Mouse (Mus musculus) intestine, embryonic 15.5 days (tissue): ENCODE results near the gene Zfp61. TPM values are rescaled to one million over a fixed set of nuclear protein-coding genes. Genes with fewer than 3 reads are reported as not detected.
"Not testable (repeated sequence)": the region's sequence is repeated elsewhere in the genome, so short reads cannot be mapped to it uniquely, and the experiment has no call there.

Source experiments
- ATAC-seq: fragments of 200-750 bp; cut with Nextera tagmentation; 2 replicates; pipeline ENCODE4 v1.8.0; 2017; ENCODE audit warnings: moderate TSS enrichment, moderate library complexity
- H3K27ac ChIP-seq: fragments of 300-500 bp; sonication (generic); 2 replicates; pipeline ENCODE4 v1.5.1; 2015; ENCODE audit warnings: mild to moderate bottlenecking, inconsistent platforms
- H3K27me3 ChIP-seq: fragments of 300-500 bp; sonication (generic); replicated peaks from 2 replicates; pipeline ENCODE4 v1.6.1; 2015; ENCODE audit warnings: inconsistent platforms
- H3K36me3 ChIP-seq: fragments of 300-500 bp; sonication (generic); 2 replicates; pipeline ENCODE4 v1.6.1; 2015; ENCODE audit warnings: inconsistent platforms
- H3K4me1 ChIP-seq: fragments of 300-500 bp; sonication (generic); replicated peaks from 2 replicates; pipeline ENCODE4 v1.6.1; 2015; ENCODE audit warnings: inconsistent platforms
- H3K4me2 ChIP-seq: fragments of 300-500 bp; sonication (generic); replicated peaks from 2 replicates; pipeline ENCODE4 v1.6.1; 2015; ENCODE audit warnings: mild to moderate bottlenecking, inconsistent platforms
- H3K4me3 ChIP-seq: fragments of 300-500 bp; sonication (generic); replicated peaks from 2 replicates; pipeline ENCODE4 v1.5.1; 2015; ENCODE audit warnings: inconsistent platforms
- H3K9ac ChIP-seq: fragments of 300-500 bp; sonication (generic); 2 replicates; pipeline ENCODE4 v1.6.1; 2015; ENCODE audit warnings: inconsistent platforms
- H3K9me3 ChIP-seq: fragments of 300-500 bp; sonication (generic); 2 replicates; pipeline ENCODE4 v1.6.1; 2016; ENCODE audit warnings: inconsistent platforms
- WGBS: fragments of 180-500 bp; shearing (Covaris S2); methylation state at CpG from one replicate; pipeline ENCODE4 v1.1.7; 2015; 5-methylcytosine and 5-hydroxymethylcytosine counted together
- polyA plus RNA-seq: library from polyadenylated mRNA; unstranded; fragments of >200 nt; fragmentation: Nextera tagmentation; extraction: Ambion mirVana; gene quantifications from 2 replicates; pipeline ENCODE4 v1.2.1, GENCODE M21; 2015

The Zfp61 gene
- polyA plus RNA-seq, 1 experiment from 2014 or later, result 23.6 TPM

- Histone ChIP-seq H3K36me3 (peaks cover 36% of the 10 kb centered on the region), H3K4me1 (0 out of 2 replicates have a peak, but pooled peaks cover 4% of the 10 kb centered on the region), H3K4me2 (no peak overlapping the region), H3K27ac (no peak overlapping the region), H3K4me3 (no peak overlapping the region), H3K27me3 (no peaks in the 10 kb centered on the region), H3K9me3 (no peaks in the 10 kb centered on the region; the same call in 1 of the 2 replicates), H3K9ac (no peak overlapping the region)
- 73% methylated on average over 12 of the region's 12 CpGs for WGBS
- peak; percentile 64 for ATAC-seq
These were observed 7.8 kb downstream of the Zfp61 start for GRCm38 (mm10) chr7:24293061-24293851.

GRCm38 (mm10) chr7:24291387-24292090, 9.5 kb downstream of the Zfp61 start:
- no peak overlapping the region for H3K27ac ChIP-seq
- 91% methylated on average over 27 of the region's 27 CpGs for WGBS
- H3K9me3 ChIP-seq, result no peaks in the 10 kb centered on the region; the same call in 1 of the 2 replicates
- H3K9ac ChIP-seq, result no peak overlapping the region
- H3K4me2 ChIP-seq, result no peak overlapping the region
- no peaks in the 10 kb centered on the region for H3K4me1 ChIP-seq
- no peaks in the 10 kb centered on the region for H3K27me3 ChIP-seq
- no peak overlapping the region for H3K4me3 ChIP-seq
- peaks cover 36% of the 10 kb centered on the region for H3K36me3 ChIP-seq
- ATAC-seq, result no peak

GRCm38 (mm10) chr7:24290106-24290693, 10.8 kb downstream of the Zfp61 start:
- Histone ChIP-seq H3K27ac (no peak overlapping the region), H3K9me3 (no peaks in the 10 kb centered on the region; the same call in 1 of the 2 replicates), H3K4me3 (no peak overlapping the region), H3K4me2 (no peak overlapping the region), H3K4me1 (no peaks in the 10 kb centered on the region), H3K9ac (no peak overlapping the region), H3K27me3 (no peaks in the 10 kb centered on the region), H3K36me3 (peaks cover 34% of the 10 kb centered on the region)
- 94% methylated on average over 4 of the region's 4 CpGs for WGBS
- no peak for ATAC-seq

- Histone ChIP-seq H3K4me3 (no peak overlapping the region), H3K9ac (no peak overlapping the region), H3K9me3 (no peaks in the 10 kb centered on the region; the same call in 1 of the 2 replicates), H3K27ac (no peak overlapping the region), H3K27me3 (no peaks in the 10 kb centered on the region), H3K36me3 (peaks cover 26% of the 10 kb centered on the region), H3K4me1 (no peaks in the 10 kb centered on the region), H3K4me2 (no peak overlapping the region)
- ATAC-seq, result no peak
- 90% methylated on average over 6 of the region's 6 CpGs for WGBS
These were observed 12.5 kb downstream of the Zfp61 start for GRCm38 (mm10) chr7:24288512-24288911.

GRCm38 (mm10) chr7:24287670-24288069, 13.4 kb downstream of the Zfp61 start:
- Histone ChIP-seq H3K4me2 (no peak overlapping the region), H3K4me3 (no peak overlapping the region), H3K36me3 (peaks cover 26% of the 10 kb centered on the region), H3K4me1 (no peaks in the 10 kb centered on the region), H3K27ac (no peak overlapping the region), H3K27me3 (no peaks in the 10 kb centered on the region), H3K9ac (no peak overlapping the region), H3K9me3 (no peaks in the 10 kb centered on the region; the same call in 1 of the 2 replicates)
- no peak for ATAC-seq
- 84% methylated on average over 5 of the region's 5 CpGs for WGBS

- Histone ChIP-seq H3K9ac (no peak overlapping the region), H3K4me2 (no peak overlapping the region), H3K27ac (no peak overlapping the region), H3K4me1 (no peaks in the 10 kb centered on the region), H3K36me3 (peaks cover 19% of the 10 kb centered on the region), H3K4me3 (no peak overlapping the region), H3K27me3 (no peaks in the 10 kb centered on the region), H3K9me3 (no peaks in the 10 kb centered on the region; the same call in 1 of the 2 replicates)
- ATAC-seq, result no peak
- WGBS, result 80% methylated on average over 4 of the region's 4 CpGs
These were observed 14.1 kb downstream of the Zfp61 start for GRCm38 (mm10) chr7:24286916-24287315.

- no peak overlapping the region for H3K27ac ChIP-seq
- WGBS, result 51% methylated on average over 4 of the region's 4 CpGs
- H3K27me3 ChIP-seq, result no peaks in the 10 kb centered on the region
- no peak overlapping the region for H3K9ac ChIP-seq
- no peak overlapping the region for H3K4me3 ChIP-seq
- H3K36me3 ChIP-seq, result peaks cover 11% of the 10 kb centered on the region
- H3K4me2 ChIP-seq, result no peak overlapping the region
- no peaks in the 10 kb centered on the region for H3K9me3 ChIP-seq
- ATAC-seq, result no peak
- no peaks in the 10 kb centered on the region for H3K4me1 ChIP-seq
These were observed 14.9 kb downstream of the Zfp61 start for GRCm38 (mm10) chr7:24286090-24286489.

GRCm38 (mm10) chr7:24280858-24281145, 20.2 kb downstream of the Zfp61 start:
- ATAC-seq, result no peak
- Histone ChIP-seq H3K36me3 (no peaks in the 10 kb centered on the region), H3K9ac (no peak overlapping the region), H3K4me1 (no peaks in the 10 kb centered on the region), H3K27me3 (no peaks in the 10 kb centered on the region), H3K4me2 (no peak overlapping the region), H3K27ac (no peak overlapping the region), H3K4me3 (no peak overlapping the region), H3K9me3 (no peaks in the 10 kb centered on the region)
- WGBS, result 50% methylated on average over 4 of the region's 4 CpGs

- WGBS, result 59% methylated on average over 10 of the region's 10 CpGs
- Histone ChIP-seq H3K27ac (no peak overlapping the region), H3K4me3 (no peak overlapping the region), H3K4me1 (no peaks in the 10 kb centered on the region), H3K27me3 (no peaks in the 10 kb centered on the region), H3K9ac (no peak overlapping the region), H3K9me3 (no peaks in the 10 kb centered on the region), H3K36me3 (no peaks in the 10 kb centered on the region), H3K4me2 (no peak overlapping the region)
- ATAC-seq, result no peak
These were observed 20.8 kb downstream of the Zfp61 start for GRCm38 (mm10) chr7:24280031-24280857.

GRCm38 (mm10) chr7:24278771-24279170, 22.3 kb downstream of the Zfp61 start:
- H3K9me3 ChIP-seq, H3K4me2 ChIP-seq, H3K4me1 ChIP-seq, H3K27me3 ChIP-seq, H3K9ac ChIP-seq, ATAC-seq, H3K4me3 ChIP-seq, H3K27ac ChIP-seq: not testable (repeated sequence)
- H3K36me3 ChIP-seq, result 0 out of 2 replicates have a peak, but pooled peaks cover 10% of the 10 kb centered on the region
- 88% methylated on average over 3 of the region's 3 CpGs for WGBS

- Histone ChIP-seq H3K9me3 (no peaks in the 10 kb centered on the region), H3K36me3 (0 out of 2 replicates have a peak, but pooled peaks cover 10% of the 10 kb centered on the region), H3K4me1 (no peaks in the 10 kb centered on the region), H3K4me2 (no peak overlapping the region), H3K27ac (no peak overlapping the region), H3K4me3 (no peak overlapping the region), H3K27me3 (no peaks in the 10 kb centered on the region), H3K9ac (no peak overlapping the region)
- ATAC-seq, result no peak
- 90% methylated on average over 4 of the region's 4 CpGs for WGBS
These were observed 26.6 kb downstream of the Zfp61 start for GRCm38 (mm10) chr7:24274456-24274855.

GRCm38 (mm10) chr7:24271191-24271590, 29.8 kb downstream of the Zfp61 start:
- ATAC-seq, result no peak
- 0 out of 2 replicates have a peak, but pooled peaks cover 10% of the 10 kb centered on the region for H3K36me3 ChIP-seq
- no peak overlapping the region for H3K9ac ChIP-seq
- no peak overlapping the region for H3K27ac ChIP-seq
- H3K9me3 ChIP-seq, result no peaks in the 10 kb centered on the region
- no peak overlapping the region for H3K4me3 ChIP-seq
- WGBS, result 97% methylated on average over 6 of the region's 6 CpGs
- no peaks in the 10 kb centered on the region for H3K27me3 ChIP-seq
- H3K4me2 ChIP-seq, result 0 out of 2 replicates have a peak overlapping the region, but pooled peaks have one; percentile 22
- no peaks in the 10 kb centered on the region for H3K4me1 ChIP-seq
